Mouse (Mus musculus) adrenal gland, postnatal 10 days (tissue): Measurements from ENCODE around the gene Otulin. TPM values are rescaled to one million over a fixed set of nuclear protein-coding genes. Genes with fewer than 3 reads are reported as not detected.

Experiments used
- DNase-seq: peaks from one replicate; pipeline ENCODE4 v3.0.0; 2021; ENCODE audit warnings: mixed read lengths
- total RNA-seq, 2 experiments: library from RNA; stranded (reverse); gene quantifications; 2 replicates each; pipeline ENCODE4 v1.2.3; 2021

The Otulin gene
- total RNA-seq, 2 experiments from 2014 or later = 32.8 to 35.7 TPM

DNA sequence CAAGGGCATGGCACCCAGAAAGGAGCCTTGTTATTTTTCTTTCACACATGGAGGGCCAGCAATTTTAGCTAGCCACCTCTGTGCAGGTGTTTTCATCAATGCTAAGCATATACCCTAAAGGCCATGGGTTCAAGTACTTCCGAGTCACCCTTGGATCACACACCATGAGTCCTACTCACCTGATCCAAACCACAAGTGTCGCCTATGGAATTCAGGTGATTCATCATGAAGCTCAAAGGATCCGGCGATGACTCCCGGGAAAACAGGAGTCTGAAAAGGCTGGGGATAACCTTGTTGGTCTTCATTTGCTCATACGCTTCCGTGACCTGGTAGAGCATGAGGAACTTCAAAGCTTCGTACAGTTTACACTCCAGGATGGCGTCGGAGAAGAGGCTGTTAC lies 27.4 kb upstream of the Otulin start:
- DNase-seq = no peak

DNA sequence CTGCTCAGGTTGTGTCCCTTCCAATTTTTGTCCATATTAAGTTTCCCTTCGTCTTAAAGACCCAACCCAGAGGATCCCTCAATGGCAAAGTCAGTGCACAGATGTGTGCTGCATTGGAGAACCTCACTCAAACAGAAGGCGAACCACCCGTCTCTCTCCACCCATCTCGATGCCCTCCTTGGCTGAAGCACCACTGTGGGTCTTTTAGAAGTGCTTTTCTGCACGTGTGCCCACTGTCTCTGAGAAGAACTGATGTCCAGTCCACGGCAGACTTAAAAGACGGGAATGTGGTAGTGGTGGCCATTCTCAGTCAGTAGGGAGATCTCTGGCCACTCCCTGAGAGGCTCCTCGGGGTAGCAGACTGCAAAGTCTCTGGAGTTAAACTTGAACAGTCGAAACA lies 26.1 kb upstream of the Otulin start:
- DNase-seq = no peak

DNA sequence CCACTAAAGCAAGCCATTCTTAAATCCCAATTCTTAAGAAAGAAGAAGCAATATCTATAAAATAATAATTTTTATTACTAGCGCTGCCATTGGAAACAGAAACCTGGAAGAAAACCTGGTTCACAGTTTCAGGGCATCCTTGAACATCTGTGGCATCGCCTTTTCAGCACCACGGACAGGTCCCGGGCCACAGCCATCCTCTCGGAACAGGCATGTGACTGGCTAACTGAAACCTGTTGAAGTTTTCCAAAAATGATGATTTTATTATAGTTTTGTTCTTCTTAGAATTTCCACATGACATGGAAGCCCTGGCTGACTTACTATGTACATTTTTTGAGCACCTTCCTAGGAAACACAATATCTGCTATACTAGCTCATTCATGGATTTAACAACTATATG lies 24.5 kb upstream of the Otulin start:
- peak; percentile 81 for DNase-seq

DNA sequence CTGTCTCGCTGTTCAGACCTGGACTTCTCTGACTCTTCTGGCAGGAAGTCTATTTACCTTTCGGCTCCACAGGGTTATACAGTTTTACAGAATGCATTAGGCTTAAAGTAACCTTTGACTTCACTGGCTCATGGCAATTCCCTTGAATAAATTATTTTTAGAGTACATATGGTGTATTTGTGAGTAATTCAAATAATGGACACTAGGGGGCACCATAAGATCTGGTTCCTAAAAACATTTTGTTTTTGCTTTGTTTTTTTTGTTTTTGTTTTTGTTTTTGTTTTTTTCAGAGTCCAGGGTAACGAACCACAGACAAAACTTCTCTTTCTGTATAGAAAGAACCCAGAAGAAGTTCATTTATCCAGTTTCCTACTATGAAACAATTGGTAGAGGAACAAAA lies 17.2 kb upstream of the Otulin start:
- DNase-seq = no peak

DNA sequence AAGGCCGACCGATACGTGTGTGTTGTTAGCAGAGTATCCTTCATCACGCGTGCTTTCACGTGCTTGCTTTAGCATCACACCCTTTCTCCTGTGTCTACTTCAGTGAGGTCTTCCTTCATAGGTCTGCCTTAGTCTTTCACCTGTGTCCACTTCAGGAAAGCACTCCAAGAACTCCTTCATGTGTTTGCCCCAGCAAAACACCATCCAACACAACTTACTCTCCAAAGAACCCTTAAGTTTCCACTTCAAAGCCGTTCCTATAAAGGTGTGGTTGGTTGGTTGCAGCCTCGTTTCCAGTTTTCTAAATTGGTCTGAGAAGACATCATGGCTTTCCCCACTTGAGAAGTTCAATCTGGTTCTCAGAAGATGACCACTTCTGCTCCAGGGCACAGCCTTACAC lies 16.2 kb upstream of the Otulin start:
- no peak for DNase-seq

DNA sequence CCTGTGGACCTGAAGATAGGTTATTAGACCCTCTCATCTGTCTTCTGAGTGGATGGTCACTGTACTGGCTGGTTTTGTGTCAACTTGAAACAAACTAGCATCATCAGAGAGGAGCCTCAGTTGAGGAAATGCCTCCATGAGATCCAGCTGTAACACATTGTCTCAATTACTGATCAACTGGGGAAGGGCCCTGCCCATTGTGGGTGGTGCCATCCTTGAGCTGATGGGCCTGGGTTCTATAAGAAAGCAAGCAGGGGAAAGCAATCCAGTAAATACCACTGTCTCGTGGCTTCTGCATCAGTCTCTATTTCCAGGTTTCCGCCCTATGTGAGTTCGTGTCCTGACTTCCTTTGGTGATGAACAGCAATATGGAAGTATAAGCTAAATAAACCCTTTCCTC lies 14.8 kb upstream of the Otulin start:
- DNase-seq = no peak

DNA sequence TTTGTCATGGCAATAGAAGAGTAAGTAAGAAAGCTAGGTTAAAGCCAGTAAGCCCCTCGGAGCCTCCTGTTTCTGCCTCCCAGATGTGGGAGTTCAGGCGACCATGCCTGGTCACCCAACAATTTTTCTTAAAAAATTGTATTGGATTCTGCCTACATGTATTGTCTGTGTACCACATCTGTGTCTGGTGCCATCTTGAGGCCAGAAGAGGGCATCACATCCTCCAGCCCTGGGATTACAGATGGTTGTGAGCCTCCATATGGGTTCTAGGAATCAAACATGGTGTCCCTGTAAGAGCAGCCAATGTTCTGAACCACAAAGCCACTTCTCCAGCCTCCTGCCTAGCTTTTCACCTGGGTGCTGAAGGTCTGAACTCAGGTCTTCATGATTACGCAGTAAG lies 12.4 kb upstream of the Otulin start:
- peak; percentile 59 for DNase-seq

DNA sequence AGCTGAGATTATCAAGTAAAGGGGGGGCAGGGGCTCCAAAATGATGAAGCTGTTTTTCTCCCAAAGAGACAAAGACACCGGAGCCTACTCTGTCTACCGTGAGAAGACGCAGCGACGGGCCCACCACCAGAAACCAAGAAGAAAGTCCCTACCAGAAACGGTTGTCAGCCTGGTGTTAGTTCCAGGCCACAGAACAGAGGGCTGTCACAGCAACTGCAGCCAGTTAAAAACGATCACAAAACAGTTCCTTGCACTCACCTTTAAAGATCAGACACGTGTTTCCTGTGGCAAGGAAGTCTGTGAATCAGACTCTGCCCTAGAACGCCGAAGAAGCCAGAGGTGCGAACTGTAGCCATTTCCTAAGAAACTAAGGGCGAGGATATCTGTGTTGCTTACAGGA lies 10.7 kb upstream of the Otulin start:
- DNase-seq = no peak

DNA sequence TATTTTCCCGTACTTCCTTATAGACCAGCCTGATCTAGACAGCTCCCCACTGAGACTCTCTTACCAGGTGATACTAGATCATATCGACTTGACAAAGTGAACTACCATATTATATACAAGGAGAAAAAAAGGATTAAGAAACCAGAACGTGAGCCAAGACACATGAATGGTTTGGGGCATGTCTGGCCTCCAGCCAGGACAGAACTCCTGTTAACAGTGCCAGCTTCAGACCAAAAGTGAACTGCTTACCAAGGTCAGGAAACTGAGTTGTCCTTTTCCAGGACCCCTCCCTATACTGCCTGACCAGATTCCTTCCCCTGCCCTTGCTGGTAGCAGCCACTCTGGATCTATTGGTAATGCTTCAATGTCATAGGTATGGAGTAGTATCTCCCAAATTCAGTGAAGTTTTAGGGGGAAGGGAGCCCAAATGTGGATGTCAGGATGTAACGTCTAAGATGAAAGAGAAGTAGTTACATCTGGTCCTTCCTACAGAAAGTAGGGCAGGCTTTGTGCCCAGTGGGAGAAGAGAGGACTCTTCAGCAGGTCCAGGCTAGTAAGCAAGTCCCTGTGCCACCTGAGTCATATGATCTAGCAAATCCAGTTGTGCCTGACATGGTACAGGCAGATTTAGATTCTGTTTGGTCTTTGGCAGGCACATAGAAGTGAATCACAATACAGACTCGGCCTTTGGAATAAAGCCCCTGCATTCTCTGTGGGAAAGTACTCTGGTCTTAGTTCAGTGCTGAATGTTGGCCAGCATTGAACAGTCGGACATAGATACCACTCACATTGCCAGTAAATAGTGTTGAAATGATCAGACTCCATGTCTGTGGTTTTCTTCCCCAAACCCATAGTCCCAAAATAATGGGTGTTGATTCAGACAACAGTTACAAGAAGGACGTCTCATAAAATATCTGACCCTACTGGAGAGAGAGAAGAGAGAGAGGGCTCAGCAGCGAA lies 3.7 kb upstream of the Otulin start:
- peak; percentile 50 for DNase-seq

DNA sequence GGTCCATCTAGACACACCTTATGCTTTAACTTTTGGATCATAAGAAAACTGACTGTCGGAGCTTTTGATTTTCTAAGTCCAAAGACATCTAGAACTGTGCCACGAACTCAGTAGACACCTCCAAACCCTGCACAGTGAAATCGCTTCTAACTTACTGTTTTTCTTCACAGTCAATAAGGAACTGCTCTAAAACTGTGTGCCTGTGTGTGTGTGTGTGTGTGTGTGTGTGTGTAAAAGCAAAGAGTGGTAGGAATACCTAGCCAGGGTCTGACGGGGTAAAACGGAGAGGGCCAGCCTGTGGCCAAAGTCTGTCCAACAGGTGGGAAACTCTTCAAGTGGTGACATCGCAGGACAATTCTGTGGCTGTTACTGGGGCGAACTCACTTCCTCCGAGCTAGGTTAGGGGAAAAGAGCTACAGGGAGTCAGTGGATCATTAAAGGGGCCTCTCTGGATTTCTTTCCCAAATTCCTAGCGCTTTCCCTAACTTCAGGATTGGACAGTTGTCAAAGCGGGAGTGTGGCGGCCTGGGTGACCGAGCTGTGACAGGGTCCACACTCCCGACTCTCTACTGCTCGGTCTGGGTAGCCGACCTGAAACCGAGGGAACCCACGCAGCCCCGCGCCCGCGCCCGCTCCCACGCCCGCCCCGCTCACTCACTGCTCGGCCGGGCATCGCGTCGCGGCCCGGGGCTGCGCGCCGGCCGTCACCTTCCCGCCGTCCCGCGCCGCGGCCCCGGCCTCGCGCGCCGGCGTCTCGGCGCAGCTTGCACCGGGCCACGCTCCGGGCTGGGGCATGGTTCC lies 493 bp downstream of the Otulin start:
- no peak for DNase-seq

DNA sequence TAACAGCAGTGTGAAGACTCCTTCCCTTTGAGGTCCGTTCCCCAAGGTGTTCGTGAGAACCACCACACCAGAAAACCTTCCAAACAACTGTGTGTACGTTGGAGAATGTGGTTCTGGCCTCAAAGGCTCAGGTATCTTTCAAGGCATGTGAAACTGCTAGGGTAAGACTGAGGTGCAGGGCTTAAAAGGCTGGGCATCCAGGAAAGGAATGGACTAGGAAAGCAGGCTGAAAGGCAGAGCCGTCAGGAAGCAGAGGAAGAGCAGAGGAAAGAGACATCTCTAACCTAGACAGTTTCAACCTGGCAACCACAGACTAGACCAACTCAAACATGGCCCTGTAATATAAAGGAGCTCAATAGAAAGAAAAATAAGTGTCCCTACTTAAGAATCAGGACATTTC lies 1.4 kb downstream of the Otulin start:
- DNase-seq = no peak

DNA sequence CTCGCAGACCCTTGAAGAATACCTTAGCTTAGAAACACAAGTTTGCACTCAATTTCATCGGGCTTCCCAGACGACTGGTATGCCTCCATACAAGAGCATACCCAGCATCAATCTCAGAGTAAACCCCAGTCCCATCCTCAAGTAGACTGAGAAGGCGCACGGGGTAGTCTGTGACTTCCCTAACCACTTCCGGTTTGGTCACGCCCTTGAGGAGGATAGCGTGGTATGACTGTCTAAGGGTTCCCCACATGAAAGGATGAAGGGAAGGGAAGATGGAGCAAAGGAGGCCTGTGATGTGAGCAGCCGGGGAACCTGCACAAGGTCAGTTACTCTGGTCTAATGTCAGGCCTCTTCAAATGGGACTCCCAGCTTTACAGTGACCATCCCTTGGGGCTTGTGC lies 2.7 kb downstream of the Otulin start:
- no peak for DNase-seq

DNA sequence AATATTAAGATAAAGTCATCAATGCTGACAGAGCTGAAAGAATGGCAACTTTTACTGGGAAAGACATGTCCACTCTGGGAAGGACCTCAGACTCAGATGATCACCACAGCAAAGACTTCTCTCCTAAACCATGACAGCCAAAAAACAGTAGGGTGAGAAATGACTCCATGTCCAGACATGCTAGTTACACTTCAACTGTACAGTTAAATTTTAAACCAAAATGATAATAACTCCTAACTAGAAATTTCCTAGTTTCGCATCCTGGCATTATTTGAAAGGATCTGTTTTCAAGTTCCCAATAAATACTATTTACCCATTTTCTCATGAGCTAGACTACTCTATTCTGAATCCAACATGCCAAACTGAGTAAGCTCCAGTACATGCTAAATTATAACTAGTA lies 4.2 kb downstream of the Otulin start:
- DNase-seq = no peak

DNA sequence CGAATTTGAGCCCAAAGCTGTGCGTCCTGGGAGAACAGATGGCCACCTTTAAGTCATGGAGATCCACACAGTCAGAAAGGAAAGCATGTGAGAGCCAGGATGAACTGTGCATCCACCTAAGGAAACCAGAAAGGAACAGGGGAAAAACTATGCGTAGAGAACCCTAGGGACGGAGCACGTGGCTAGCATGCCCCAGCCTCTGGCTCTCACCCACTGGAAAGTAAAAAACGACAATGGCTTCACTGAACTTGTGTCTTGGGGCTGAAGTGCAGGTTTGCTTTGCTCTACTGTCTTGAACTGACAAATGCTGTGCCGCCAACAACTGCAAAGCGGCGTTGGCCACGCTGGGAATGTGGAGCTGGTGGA lies 4.6 kb downstream of the Otulin start:
- DNase-seq = no peak

DNA sequence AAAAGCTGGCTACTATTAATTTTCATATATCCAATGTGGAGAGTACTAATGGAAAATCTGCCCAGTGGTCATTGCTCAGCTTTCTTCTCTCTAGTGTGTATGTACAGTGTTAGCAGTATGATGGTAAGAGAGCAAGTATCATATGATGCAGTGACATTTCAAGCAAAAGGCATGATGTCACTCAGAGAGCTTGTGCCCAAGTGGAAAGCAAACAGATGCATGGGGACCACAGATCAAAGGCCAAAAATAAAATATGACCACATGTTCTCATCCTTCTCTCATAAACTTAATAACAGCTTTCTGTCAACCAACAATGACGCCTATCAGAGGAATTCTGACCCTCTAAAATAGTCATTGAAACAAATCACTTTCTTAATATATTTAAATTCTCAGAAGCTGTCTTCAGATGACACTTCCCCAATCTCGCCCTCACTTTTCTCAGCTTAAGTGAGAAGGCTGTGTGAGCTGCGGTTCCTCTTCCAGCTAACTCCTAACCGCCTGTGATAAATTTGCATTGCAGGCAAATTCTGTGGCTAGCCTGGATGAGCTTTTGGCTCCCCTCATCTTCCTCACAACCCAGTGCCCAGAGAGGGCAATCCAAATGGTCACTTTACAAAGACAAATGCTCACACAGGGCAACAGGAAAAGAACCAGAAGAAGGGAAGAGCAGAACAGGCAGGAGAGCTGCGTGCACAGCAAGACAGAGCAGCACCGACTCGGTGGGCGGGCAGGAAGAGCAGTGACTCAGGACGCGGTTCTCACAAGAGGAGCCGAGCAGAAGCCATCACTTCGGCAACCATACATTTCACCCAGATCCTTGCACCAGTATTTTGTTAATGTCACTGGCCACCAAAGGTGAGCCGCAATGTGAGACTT lies 5.2 kb downstream of the Otulin start:
- DNase-seq = no peak

DNA sequence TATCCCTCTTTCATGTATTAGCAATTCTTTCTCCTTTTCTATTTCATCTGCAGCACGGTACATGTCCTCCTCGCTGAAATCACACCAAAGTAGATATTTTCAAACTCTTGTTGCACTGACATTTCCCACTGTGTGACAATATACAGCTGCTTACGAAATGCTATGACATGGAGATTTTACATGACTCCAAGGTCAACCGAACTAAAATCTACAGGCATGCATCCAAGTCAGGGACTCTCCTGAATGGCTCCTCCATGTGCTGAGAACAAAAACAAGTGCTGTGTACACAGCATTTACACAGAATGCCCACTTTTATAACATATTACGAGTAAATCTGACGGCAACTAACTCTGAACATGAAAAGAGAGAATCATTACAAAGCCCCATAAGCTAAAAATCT lies 7.2 kb downstream of the Otulin start:
- peak; percentile 25 for DNase-seq

DNA sequence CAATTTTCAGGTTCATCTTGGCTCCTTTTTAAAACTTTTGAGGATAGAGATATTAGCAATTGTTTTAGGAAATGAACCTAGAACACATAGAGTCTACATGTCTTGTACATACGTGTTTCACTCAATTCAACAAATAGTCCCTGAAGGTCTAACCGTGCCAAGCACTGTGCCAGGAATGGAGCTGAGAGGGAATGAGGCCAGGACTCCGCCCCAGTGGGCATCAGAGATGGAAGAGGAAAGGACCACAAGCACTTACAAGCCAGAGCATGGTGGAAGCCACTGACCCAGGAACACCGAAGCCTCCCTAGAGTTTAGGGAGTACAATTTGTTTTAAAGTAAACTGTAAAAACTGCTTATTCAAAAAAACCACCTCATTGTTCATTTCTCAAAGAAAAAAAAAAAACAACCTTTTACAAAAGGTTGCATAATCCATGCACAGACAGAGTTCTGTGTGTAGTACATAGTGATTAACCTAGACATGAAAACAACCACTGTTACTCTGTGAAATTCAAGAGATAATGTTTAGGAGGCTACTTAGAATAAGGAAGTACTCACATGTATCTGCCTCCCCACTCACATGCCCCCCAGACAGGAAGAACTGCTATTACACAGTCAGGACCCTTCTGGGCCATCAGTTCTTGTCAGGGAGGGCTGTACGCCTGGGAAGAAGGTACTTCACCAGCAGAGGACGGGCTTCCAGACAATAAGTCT lies 9.9 kb downstream of the Otulin start:
- DNase-seq = peak; percentile 46

DNA sequence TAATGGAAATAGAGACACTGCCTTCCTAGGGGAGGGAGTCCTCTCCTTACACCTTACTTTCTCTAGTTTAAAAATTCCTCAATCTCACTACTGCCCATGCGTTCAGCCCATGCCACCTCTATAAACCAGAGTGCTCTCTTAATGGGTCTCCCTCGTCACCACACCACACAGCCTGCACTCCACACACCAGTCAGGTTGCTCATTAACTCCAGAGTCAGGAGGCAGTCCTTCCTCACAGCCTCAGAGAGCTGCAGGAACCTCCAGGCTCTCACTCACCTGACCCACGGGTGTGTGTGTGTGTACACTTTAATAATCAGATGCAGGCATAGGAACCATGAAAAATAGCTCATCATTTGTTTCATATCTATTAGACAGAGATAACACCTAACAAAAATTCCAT lies 10.8 kb downstream of the Otulin start:
- no peak for DNase-seq

DNA sequence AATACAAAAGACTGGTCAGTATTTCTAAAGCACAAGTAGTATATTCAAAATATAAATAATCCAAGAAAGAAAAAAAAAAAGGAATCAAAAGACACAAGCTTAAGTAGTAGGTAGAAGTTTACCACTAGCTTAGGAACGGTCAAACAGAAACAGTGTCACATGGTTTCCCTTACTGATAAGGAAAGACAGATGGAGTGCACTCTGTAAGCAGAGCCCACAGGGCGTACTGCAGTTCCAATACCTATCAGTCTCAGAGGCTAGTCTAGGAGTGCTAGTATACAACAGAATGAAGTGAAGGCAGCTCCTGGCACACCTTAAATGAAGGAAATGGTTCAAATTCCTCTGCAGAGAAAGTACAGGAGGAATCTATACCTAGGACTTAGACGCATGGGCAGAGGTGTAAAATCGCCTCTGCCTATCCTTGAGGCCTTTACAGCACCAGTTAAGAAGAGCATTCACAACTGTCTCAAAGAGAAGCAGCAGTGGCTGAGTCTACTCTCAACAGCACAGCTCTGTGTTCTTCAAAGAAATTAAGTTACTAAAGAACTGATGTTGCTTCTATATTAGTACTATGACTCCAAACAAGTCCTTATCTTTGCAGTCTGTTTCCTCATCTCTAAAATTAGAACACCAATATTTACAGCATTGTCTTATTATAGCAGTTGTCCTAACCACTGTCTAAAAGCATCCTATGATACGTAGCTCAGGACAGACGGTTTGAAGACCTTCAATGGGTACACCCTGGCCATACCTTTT lies 11.5 kb downstream of the Otulin start:
- DNase-seq = no peak

DNA sequence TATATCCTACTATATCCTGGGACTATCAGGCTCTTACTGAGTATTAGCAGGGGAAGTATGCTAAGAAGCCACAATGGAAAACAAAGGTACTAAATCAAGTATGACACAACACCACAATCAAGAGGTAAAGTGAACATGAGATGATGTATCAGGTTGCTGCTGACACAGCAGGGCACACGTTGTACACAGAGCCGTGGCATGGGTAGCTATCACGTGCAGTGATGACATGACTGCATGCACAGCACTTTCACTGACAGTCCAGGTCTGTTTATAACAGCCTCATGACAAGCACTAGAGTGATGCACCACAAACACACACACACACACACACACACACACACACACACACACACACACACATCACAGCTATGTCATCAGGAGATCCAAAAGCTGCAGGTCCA lies 13.3 kb downstream of the Otulin start:
- DNase-seq = no peak

DNA sequence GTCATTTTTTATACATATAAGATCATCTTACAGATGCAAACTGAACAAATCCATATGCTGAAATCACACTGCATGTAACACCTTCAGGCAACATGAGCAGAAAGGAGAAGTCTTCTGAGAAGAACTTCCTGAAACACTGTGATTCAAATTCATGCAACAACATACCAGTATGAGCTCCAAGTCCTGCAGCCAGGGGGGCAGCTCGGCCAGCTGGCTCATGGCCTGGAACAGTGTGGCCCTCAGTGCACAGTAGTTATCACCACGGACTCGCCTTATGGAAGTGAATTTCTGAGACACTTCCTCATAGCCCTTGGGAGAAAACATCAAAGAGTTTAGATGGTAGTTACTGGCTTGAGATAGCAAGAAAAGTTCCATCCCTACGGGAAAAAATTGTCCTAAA lies 14.3 kb downstream of the Otulin start:
- DNase-seq = peak; percentile 45
